Mouse (Mus musculus) central nervous system, embryonic 14 days (tissue): Measurements from ENCODE around the gene Tnfrsf25. TPM values are rescaled to one million over a fixed set of nuclear protein-coding genes. Genes with fewer than 3 reads are reported as not detected.

Experiments
- polyA plus RNA-seq: library from polyadenylated mRNA; depleted of rRNA; stranded (reverse); fragments of >200 nt; gene quantifications from 2 replicates; pipeline ENCODE4 v1.2.3, GENCODE M21; 2012; rRNA removed

Gene Tnfrsf25
- 4.1 and 4.5 TPM in 2 replicates for polyA plus RNA-seq

DNA sequence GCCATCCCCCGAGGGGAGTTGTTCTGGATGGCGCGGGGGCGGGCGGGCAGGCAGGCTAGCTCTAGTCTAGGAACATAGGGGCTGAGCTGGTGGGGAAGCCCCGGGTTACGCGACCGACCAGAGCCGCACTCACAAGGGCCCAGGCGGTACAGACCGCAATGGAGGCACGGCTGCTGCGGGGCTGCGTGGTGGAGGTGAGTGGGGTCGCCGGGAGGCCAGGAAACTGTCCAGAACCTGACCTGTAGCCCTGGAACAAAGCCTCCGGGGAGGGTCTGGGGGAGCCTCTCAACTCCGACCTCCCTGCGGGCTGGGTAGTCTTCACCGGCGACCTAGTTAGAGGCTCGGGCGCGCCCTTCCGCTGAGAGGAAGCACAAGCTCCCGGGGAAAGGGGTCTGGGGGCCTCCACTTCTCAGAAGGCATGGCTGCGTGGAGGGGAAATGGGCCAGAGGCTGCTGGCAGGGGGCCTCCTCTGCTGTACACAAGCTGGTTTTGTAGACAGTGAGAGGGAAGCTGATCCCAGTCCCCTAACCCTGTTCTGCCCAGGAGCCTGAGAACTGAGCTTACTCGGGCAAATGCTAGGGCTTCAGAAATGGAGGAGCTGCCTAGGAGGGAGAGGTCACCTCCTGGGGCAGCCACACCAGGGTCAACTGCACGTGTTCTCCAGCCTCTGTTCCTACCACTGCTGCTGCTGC lies at the start of gene Tnfrsf25:
Gene Tnfrsf25, plus strand, starts transcription at position 14 of the 692 bp plus-strand sequence.

DNA sequence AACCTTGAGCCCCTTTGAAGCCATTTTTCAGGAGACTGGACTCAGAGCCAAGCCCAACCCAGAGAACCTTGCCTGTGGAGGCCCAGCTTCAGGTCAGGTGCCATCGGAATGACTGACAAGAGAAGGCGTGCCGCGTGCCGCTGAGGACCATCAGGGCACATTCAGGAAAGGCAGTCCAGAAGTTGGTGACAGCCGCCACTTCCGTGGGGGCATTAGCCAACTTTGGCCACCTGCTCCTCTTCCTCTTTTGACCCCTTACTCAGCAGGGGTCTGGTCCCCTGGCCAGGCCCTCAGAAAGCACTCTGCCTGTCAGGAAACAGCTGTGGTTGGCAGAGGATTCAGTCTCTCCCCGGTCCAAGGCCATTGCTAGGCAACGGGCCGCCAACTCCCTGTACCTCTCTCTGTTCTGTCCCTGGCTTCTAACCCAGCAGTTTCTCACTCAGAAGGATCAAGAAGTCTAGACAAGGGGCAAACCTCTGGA lies 43.6 kb upstream of the Tnfrsf25 start, which contains the start of gene Plekhg5:
Gene Plekhg5, plus strand, starts transcription at position 378 of the 481 bp plus-strand sequence.

GRCm38 (mm10) chr4:152151966-152152544 lies 36.3 kb downstream of the Tnfrsf25 start, which contains the start of gene Espn:
Gene Espn, minus strand, starts transcription at chr4:152152371.

DNA sequence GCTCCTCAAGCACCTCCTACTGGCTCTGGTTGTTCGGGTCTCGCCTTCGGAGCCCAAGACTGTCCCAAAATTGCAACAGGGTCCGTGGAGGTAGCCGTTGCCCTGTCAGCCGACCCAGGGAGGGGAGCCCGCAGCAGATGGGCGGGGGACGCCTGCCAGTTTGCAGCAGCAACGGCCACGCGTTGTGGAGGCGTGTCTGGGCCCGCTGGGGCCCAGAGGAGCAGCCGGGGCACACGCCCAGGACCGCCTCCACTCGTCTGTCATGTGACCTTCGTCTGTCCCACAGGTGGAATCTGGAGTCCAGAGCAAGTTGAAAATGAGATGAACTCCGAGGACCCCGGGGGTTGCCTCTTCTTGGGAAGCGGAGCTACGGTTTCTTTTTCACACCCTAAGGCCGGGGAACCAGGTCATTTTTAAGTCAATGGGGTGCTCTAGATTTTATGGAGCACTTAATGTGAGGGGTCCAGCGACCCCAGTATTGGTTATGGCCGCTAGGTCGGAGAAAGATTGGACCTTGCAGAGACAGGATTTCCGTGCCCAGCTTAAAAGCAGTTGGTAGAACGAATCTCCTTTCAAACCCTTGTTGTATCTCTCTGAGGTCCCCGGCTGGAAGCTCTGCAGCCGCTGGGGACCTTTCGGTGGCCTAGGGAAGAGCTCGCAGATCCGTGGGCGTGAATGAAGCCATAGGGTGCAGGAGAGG lies 43.0 kb downstream of the Tnfrsf25 start, which contains the start of gene Hes2:
Gene Hes2, plus strand, starts transcription at position 283 of the 700 bp plus-strand sequence.

Other genes with a start within 250 kb of the Tnfrsf25 start
- gene Dnajc11, start 182.2 kb upstream of the Tnfrsf25 start, polyA plus RNA-seq = 75.0 and 80.4 TPM in 2 replicates
- gene Thap3, start 126.9 kb upstream of the Tnfrsf25 start, polyA plus RNA-seq = 43.1 and 43.7 TPM in 2 replicates
- 17.8 and 20.3 TPM in 2 replicates for gene Phf13, start 119.7 kb upstream of the Tnfrsf25 start, polyA plus RNA-seq
- gene Klhl21, start 107.1 kb upstream of the Tnfrsf25 start, polyA plus RNA-seq = 3.0 and 6.0 TPM in 2 replicates
- gene Zbtb48, start 88.3 kb upstream of the Tnfrsf25 start, polyA plus RNA-seq = 34.9 and 39.6 TPM in 2 replicates
- gene Tas1r1, start 77.4 kb upstream of the Tnfrsf25 start, polyA plus RNA-seq = 0.41 TPM in 2 replicates
- 24.9 and 27.4 TPM in 2 replicates for gene Nol9, start 76.6 kb upstream of the Tnfrsf25 start, polyA plus RNA-seq
- 14.2 and 17.7 TPM in 2 replicates for gene Plekhg5, start 43.4 kb upstream of the Tnfrsf25 start, polyA plus RNA-seq
- gene Espn, start 36.4 kb downstream of the Tnfrsf25 start, polyA plus RNA-seq = 0.28 and 1.1 TPM in 2 replicates
- not detected in 2 replicates for gene Hes2, start 42.9 kb downstream of the Tnfrsf25 start, polyA plus RNA-seq
- 184 and 213 TPM in 2 replicates for gene Acot7, start 62.2 kb downstream of the Tnfrsf25 start, polyA plus RNA-seq
- 24.8 and 36.0 TPM in 2 replicates for gene Gpr153, start 158.3 kb downstream of the Tnfrsf25 start, polyA plus RNA-seq
- 0.55 and 0.64 TPM in 2 replicates for gene Hes3, start 175.7 kb downstream of the Tnfrsf25 start, polyA plus RNA-seq
- 21.1 and 22.5 TPM in 2 replicates for gene Icmt, start 181.3 kb downstream of the Tnfrsf25 start, polyA plus RNA-seq
- gene Rnf207, start 203.1 kb downstream of the Tnfrsf25 start, polyA plus RNA-seq = 9.2 and 9.3 TPM in 2 replicates
- 501 and 537 TPM in 2 replicates for gene Rpl22, start 209.8 kb downstream of the Tnfrsf25 start, polyA plus RNA-seq
- gene Chd5, start 222.7 kb downstream of the Tnfrsf25 start, polyA plus RNA-seq = 25.6 and 28.8 TPM in 2 replicates